Mouse (Mus musculus) lung, postnatal 0 days (tissue): ENCODE results near the gene Nod2.

Source experiments
- CTCF ChIP-seq: IDR thresholded peaks from 2 replicates; pipeline ENCODE4 v1.5.1; 2016; ENCODE audit warnings: antibody characterized with exemption, mild to moderate bottlenecking
- EP300 ChIP-seq: IDR thresholded peaks from 2 replicates; pipeline ENCODE4 v1.6.1; 2016; ENCODE audit warnings: antibody characterized with exemption, mild to moderate bottlenecking, control low read depth

DNA sequence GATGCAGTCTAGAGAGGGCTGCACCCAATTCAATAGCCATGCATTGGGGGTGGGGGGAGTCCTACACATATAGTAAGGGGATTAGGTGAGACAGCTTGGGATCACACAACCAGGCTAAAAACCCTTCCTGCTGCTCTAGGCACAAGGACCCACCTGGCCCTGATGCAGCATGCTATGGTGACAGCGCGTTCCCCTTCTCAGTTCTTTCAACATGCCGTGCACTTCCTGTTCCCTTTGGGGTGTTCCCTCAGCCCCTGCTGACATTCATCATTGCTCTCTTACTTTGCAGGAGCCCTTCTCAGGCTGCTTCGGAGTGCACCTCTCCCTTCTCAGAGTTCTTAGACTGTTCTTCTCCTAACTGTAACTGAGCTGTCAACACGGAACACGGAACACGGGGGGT is 47.2 kb downstream of the Nod2 start:
- TF ChIP-seq EP300 (no peak), CTCF (no peak)
